Mouse (Mus musculus): ENCODE results near the gene Sptb. TPM values are rescaled to one million over a fixed set of nuclear protein-coding genes. Genes with fewer than 3 reads are reported as not detected.

The Sptb gene
- polyA plus RNA-seq, 1 experiment from 2014 or later = 0.37 TPM

- ATAC-seq (replicated peaks; ENCODE audit: low FRiP score, low read depth) = no peak
- no peak for TF ChIP-seq CTCF (IDR thresholded peaks at IDR 0.05; ENCODE audit: low read depth)
- Histone ChIP-seq H3K9ac (ENCODE audit: low read depth, low read length) (no peak overlapping the region), H3K27me3 (ENCODE audit: insufficient read depth, low read length) (no peaks in the 10 kb centered on the region), H3K27ac (no peak overlapping the region), H3K4me3 (replicated peaks; ENCODE audit: low read depth, low read length) (no peak overlapping the region), H3K36me3 (ENCODE audit: insufficient read depth, low read length) (no peaks in the 10 kb centered on the region), H3K4me1 (replicated peaks; ENCODE audit: insufficient read depth, low read length) (no peaks in the 10 kb centered on the region), H3K4me2 (ENCODE audit: low read length) (no peak overlapping the region), H3K9me3 (replicated peaks; ENCODE audit: low read length) (no peaks in the 10 kb centered on the region)
- 69% methylated on average over 4 of the region's 4 CpGs for WGBS
- no peak for DNase-seq (ENCODE audit: low spot score)
These were observed 94.8 kb downstream of the Sptb start for GRCm38 (mm10) chr12:76615580-76615937.

GRCm38 (mm10) chr12:76614868-76615579 is 95.3 kb downstream of the Sptb start:
- no peaks in the 10 kb centered on the region for H3K27me3 ChIP-seq (ENCODE audit: insufficient read depth, low read length)
- WGBS = 36% methylated on average over 12 of the region's 12 CpGs
- no peak overlapping the region for H3K4me3 ChIP-seq (replicated peaks; ENCODE audit: low read depth, low read length)
- 0 out of 2 replicates have a peak overlapping the region, but pooled peaks have one; percentile 36 for H3K27ac ChIP-seq
- H3K4me1 ChIP-seq (replicated peaks; ENCODE audit: insufficient read depth, low read length) = no peaks in the 10 kb centered on the region
- no peaks in the 10 kb centered on the region for H3K9me3 ChIP-seq (replicated peaks; ENCODE audit: low read length)
- no peak for ATAC-seq (replicated peaks; ENCODE audit: low FRiP score, low read depth)
- DNase-seq (ENCODE audit: low spot score) = peak; percentile 51
- TF ChIP-seq CTCF (IDR thresholded peaks at IDR 0.05; ENCODE audit: low read depth) = no peak
- H3K36me3 ChIP-seq (ENCODE audit: insufficient read depth, low read length) = no peaks in the 10 kb centered on the region
- no peak overlapping the region for H3K4me2 ChIP-seq (ENCODE audit: low read length)
- no peak overlapping the region for H3K9ac ChIP-seq (ENCODE audit: low read depth, low read length)

- DNase-seq (ENCODE audit: low spot score) (no peak), ATAC-seq (replicated peaks; ENCODE audit: low FRiP score, low read depth) (no peak)
- Histone ChIP-seq H3K9ac (ENCODE audit: low read depth, low read length) (no peak overlapping the region), H3K4me3 (replicated peaks; ENCODE audit: low read depth, low read length) (no peak overlapping the region), H3K36me3 (ENCODE audit: insufficient read depth, low read length) (no peaks in the 10 kb centered on the region), H3K4me2 (ENCODE audit: low read length) (no peak overlapping the region), H3K27ac (no peak overlapping the region), H3K27me3 (ENCODE audit: insufficient read depth, low read length) (no peaks in the 10 kb centered on the region), H3K4me1 (replicated peaks; ENCODE audit: insufficient read depth, low read length) (no peaks in the 10 kb centered on the region), H3K9me3 (replicated peaks; ENCODE audit: low read length) (no peaks in the 10 kb centered on the region)
- no peak for TF ChIP-seq CTCF (IDR thresholded peaks at IDR 0.05; ENCODE audit: low read depth)
- WGBS = 80% methylated on average over 12 of the region's 12 CpGs
These were observed 97.7 kb downstream of the Sptb start for GRCm38 (mm10) chr12:76612621-76613020.

GRCm38 (mm10) chr12:76608997-76609565 is 101.3 kb downstream of the Sptb start:
- no peak overlapping the region for H3K4me3 ChIP-seq (replicated peaks; ENCODE audit: low read depth, low read length)
- ATAC-seq (replicated peaks; ENCODE audit: low FRiP score, low read depth) = no peak
- H3K9ac ChIP-seq (ENCODE audit: low read depth, low read length) = no peak overlapping the region
- H3K27me3 ChIP-seq (ENCODE audit: insufficient read depth, low read length) = no peaks in the 10 kb centered on the region
- H3K4me1 ChIP-seq (replicated peaks; ENCODE audit: insufficient read depth, low read length) = no peaks in the 10 kb centered on the region
- H3K9me3 ChIP-seq (replicated peaks; ENCODE audit: low read length) = no peaks in the 10 kb centered on the region
- no peak for DNase-seq (ENCODE audit: low spot score)
- no peak overlapping the region for H3K27ac ChIP-seq
- no peak for TF ChIP-seq CTCF (IDR thresholded peaks at IDR 0.05; ENCODE audit: low read depth)
- no peaks in the 10 kb centered on the region for H3K36me3 ChIP-seq (ENCODE audit: insufficient read depth, low read length)
- H3K4me2 ChIP-seq (ENCODE audit: low read length) = no peak overlapping the region
- WGBS = 80% methylated on average over 15 of the region's 15 CpGs

GRCm38 (mm10) chr12:76608241-76608640 is 102.1 kb downstream of the Sptb start:
- H3K9me3 ChIP-seq (replicated peaks; ENCODE audit: low read length) = no peaks in the 10 kb centered on the region
- no peak for TF ChIP-seq CTCF (IDR thresholded peaks at IDR 0.05; ENCODE audit: low read depth)
- H3K9ac ChIP-seq (ENCODE audit: low read depth, low read length) = no peak overlapping the region
- H3K27ac ChIP-seq = no peak overlapping the region
- no peak for DNase-seq (ENCODE audit: low spot score)
- H3K4me1 ChIP-seq (replicated peaks; ENCODE audit: insufficient read depth, low read length) = no peaks in the 10 kb centered on the region
- 78% methylated on average over 11 of the region's 11 CpGs for WGBS
- no peak overlapping the region for H3K4me2 ChIP-seq (ENCODE audit: low read length)
- no peak for ATAC-seq (replicated peaks; ENCODE audit: low FRiP score, low read depth)
- no peaks in the 10 kb centered on the region for H3K36me3 ChIP-seq (ENCODE audit: insufficient read depth, low read length)
- no peak overlapping the region for H3K4me3 ChIP-seq (replicated peaks; ENCODE audit: low read depth, low read length)
- no peaks in the 10 kb centered on the region for H3K27me3 ChIP-seq (ENCODE audit: insufficient read depth, low read length)

- ATAC-seq (replicated peaks; ENCODE audit: low FRiP score, low read depth) = no peak
- DNase-seq (ENCODE audit: low spot score) = no peak
- Histone ChIP-seq H3K4me1 (replicated peaks; ENCODE audit: insufficient read depth, low read length) (no peaks in the 10 kb centered on the region), H3K9ac (ENCODE audit: low read depth, low read length) (no peak overlapping the region), H3K27ac (no peak overlapping the region), H3K9me3 (replicated peaks; ENCODE audit: low read length) (no peaks in the 10 kb centered on the region), H3K4me3 (replicated peaks; ENCODE audit: low read depth, low read length) (no peak overlapping the region), H3K27me3 (ENCODE audit: insufficient read depth, low read length) (no peaks in the 10 kb centered on the region), H3K4me2 (ENCODE audit: low read length) (no peak overlapping the region), H3K36me3 (ENCODE audit: insufficient read depth, low read length) (no peaks in the 10 kb centered on the region)
- TF ChIP-seq CTCF (IDR thresholded peaks at IDR 0.05; ENCODE audit: low read depth) = peak; percentile 41; the same call in 1 of the 2 replicates
- WGBS = 66% methylated on average over 3 of the region's 3 CpGs
These were observed 104.5 kb downstream of the Sptb start for GRCm38 (mm10) chr12:76605837-76606236.
